Mouse (Mus musculus) liver, postnatal 0 days (tissue): ENCODE results near the gene Bbx. TPM values are rescaled to one million over a fixed set of nuclear protein-coding genes. Genes with fewer than 3 reads are reported as not detected.

ENCODE experiments used
- ATAC-seq: fragments of 200-750 bp; cut with Nextera tagmentation; 2 replicates; pipeline ENCODE4 v1.8.0; 2017; ENCODE audit warnings: mild to moderate bottlenecking, moderate library complexity
- DNase-seq: peaks from one replicate; pipeline ENCODE4 v3.0.0-alpha.2; 2016
- H3K27ac ChIP-seq: fragments of 300-500 bp; sonication (generic); 2 replicates; pipeline ENCODE4 v1.5.1; 2014; ENCODE audit warnings: antibody characterized with exemption, moderate library complexity, mild to moderate bottlenecking, low read depth
- H3K27me3 ChIP-seq: fragments of 300-500 bp; sonication (generic); 2 replicates; pipeline ENCODE4 v1.6.1; 2014; ENCODE audit warnings: low read length, control low read depth, mixed read lengths; ENCODE audit not compliant: insufficient read depth
- H3K36me3 ChIP-seq: fragments of 300-500 bp; sonication (generic); replicated peaks from 2 replicates; pipeline ENCODE4 v1.6.1; 2014; ENCODE audit warnings: mild to moderate bottlenecking, control low read depth, low read length, moderate library complexity, mixed read lengths; ENCODE audit not compliant: insufficient read depth
- H3K4me1 ChIP-seq: fragments of 300-500 bp; sonication (generic); 2 replicates; pipeline ENCODE4 v1.6.1; 2014; ENCODE audit warnings: antibody characterized with exemption, mild to moderate bottlenecking, control low read depth; ENCODE audit not compliant: insufficient read depth
- H3K4me2 ChIP-seq: fragments of 300-500 bp; sonication (generic); 2 replicates; pipeline ENCODE4 v1.6.1; 2014; ENCODE audit warnings: low read depth, mild to moderate bottlenecking, low read length, moderate library complexity, mixed read lengths
- H3K4me3 ChIP-seq: fragments of 300-500 bp; sonication (generic); 2 replicates; pipeline ENCODE4 v1.5.1; 2014; ENCODE audit warnings: low read depth, low read length
- H3K9ac ChIP-seq: fragments of 300-500 bp; sonication (generic); replicated peaks from 2 replicates; pipeline ENCODE4 v1.6.1; 2014; ENCODE audit warnings: mild to moderate bottlenecking, moderate library complexity
- H3K9me3 ChIP-seq: fragments of 300-500 bp; sonication (generic); 2 replicates; pipeline ENCODE4 v1.6.1; 2016; ENCODE audit warnings: mild to moderate bottlenecking, control low read depth, low read length, mixed read lengths
- CTCF ChIP-seq: sonication (generic); IDR thresholded peaks from 2 replicates; pipeline ENCODE4 v1.5.1; 2016; ENCODE audit warnings: antibody characterized with exemption, low read depth
- EP300 ChIP-seq: IDR thresholded peaks from 2 replicates; pipeline ENCODE4 v1.6.1; 2016; ENCODE audit warnings: antibody characterized with exemption, low read depth, mild to moderate bottlenecking
- WGBS: fragments of 180-500 bp; shearing (Covaris S2); extraction: QIAGEN DNeasy Blood & Tissue Kit; methylation state at CpG from one replicate; pipeline ENCODE4 v1.1.7; 2014; ENCODE audit not compliant: insufficient replicate concordance; 5-methylcytosine and 5-hydroxymethylcytosine counted together
- polyA plus RNA-seq: library from polyadenylated mRNA; unstranded; fragments of >200 nt; fragmentation: Nextera tagmentation; extraction: Ambion mirVana; gene quantifications from 2 replicates; pipeline ENCODE4 v1.2.1, GENCODE M21; 2015

Bbx gene
- polyA plus RNA-seq, 1 experiment from 2014 or later: 7.9 TPM

GRCm38 (mm10) chr16:50160418-50161271 lies 271.5 kb downstream of the Bbx start:
- no peak overlapping the region for H3K9ac ChIP-seq
- WGBS: 83% methylated on average over 11 of the region's 11 CpGs
- H3K9me3 ChIP-seq: no peaks in the 10 kb centered on the region
- ATAC-seq (no peak), DNase-seq (no peak)
- no peak overlapping the region for H3K4me3 ChIP-seq
- TF ChIP-seq CTCF (no peak), EP300 (no peak)
- H3K36me3 ChIP-seq: no peaks in the 10 kb centered on the region
- H3K4me1 ChIP-seq: no peaks in the 10 kb centered on the region
- H3K27me3 ChIP-seq: no peaks in the 10 kb centered on the region
- H3K27ac ChIP-seq: no peak overlapping the region
- H3K4me2 ChIP-seq: no peak overlapping the region

- ATAC-seq (no peak), DNase-seq (no peak)
- no peak for TF ChIP-seq CTCF
- TF ChIP-seq EP300: no peak
- Histone ChIP-seq H3K9me3 (no peaks in the 10 kb centered on the region), H3K4me1 (no peaks in the 10 kb centered on the region), H3K27me3 (no peaks in the 10 kb centered on the region), H3K4me3 (no peak overlapping the region), H3K9ac (no peak overlapping the region), H3K36me3 (no peaks in the 10 kb centered on the region), H3K27ac (no peak overlapping the region), H3K4me2 (no peak overlapping the region)
- 81% methylated on average over 5 of the region's 5 CpGs for WGBS
Observed at GRCm38 (mm10) chr16:50158546-50158945, 273.6 kb downstream of the Bbx start.

DNA sequence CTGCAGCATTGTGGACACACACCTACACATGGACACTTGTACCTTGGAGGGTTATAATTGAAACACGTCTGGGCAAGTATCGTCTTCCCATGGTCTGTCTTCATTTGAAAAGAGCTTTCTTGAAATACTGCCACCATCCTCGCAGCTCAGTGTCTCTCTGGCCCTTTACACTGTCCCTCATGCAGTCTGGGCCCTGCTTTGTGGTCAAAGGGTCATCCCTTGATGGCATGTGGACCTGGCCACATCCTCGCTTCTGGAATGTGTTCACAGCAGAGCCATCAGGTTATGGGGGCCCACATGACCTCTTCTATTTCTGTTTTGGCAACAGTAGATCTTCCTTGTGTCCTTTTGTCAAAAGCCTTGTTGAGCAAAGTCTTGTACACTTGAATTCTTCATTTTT lies 282.6 kb downstream of the Bbx start:
- no peak for ATAC-seq
- 78% methylated on average over 4 of the region's 4 CpGs for WGBS
- H3K4me2 ChIP-seq: no peak overlapping the region

GRCm38 (mm10) chr16:50147900-50148299 lies 284.3 kb downstream of the Bbx start:
- Histone ChIP-seq H3K27ac (no peak overlapping the region), H3K36me3 (no peaks in the 10 kb centered on the region), H3K9ac (no peak overlapping the region), H3K4me3 (no peak overlapping the region), H3K4me1 (no peaks in the 10 kb centered on the region), H3K4me2 (no peak overlapping the region), H3K27me3 (no peaks in the 10 kb centered on the region), H3K9me3 (peaks cover 2% of the 10 kb centered on the region; the same call in 1 of the 2 replicates)
- TF ChIP-seq EP300 (no peak), CTCF (no peak)
- 71% methylated on average over 2 of the region's 2 CpGs for WGBS
- no peak for DNase-seq
- no peak for ATAC-seq

More for the DNA sequence above, 282.6 kb downstream of the Bbx start:
- Histone ChIP-seq H3K27me3 (no peaks in the 10 kb centered on the region), H3K4me1 (no peaks in the 10 kb centered on the region), H3K27ac (no peak overlapping the region), H3K9me3 (peaks cover 2% of the 10 kb centered on the region; the same call in 1 of the 2 replicates), H3K9ac (no peak overlapping the region), H3K36me3 (no peaks in the 10 kb centered on the region), H3K4me3 (no peak overlapping the region)
- DNase-seq: no peak
- TF ChIP-seq EP300: no peak

Other genes with a start within 250 kb of the Bbx start
- gene Ccdc54, start 158.8 kb upstream of the Bbx start, polyA plus RNA-seq: not detected in 2 replicates